Mouse (Mus musculus) gastrocnemius, adult 8-10 months (tissue): Measurements from ENCODE around the gene Sycp1. TPM values are rescaled to one million over a fixed set of nuclear protein-coding genes. Genes with fewer than 3 reads are reported as not detected.

Experiments
- total RNA-seq, 4 experiments: library from RNA; stranded (reverse); gene quantifications; 2 replicates each; pipeline ENCODE4 v1.2.4; 2022

Gene Sycp1
- total RNA-seq, 4 experiments from 2014 or later, result not detected

Other genes starting within 250 kb of the Sycp1 start
- gene Tspan2, start 201.6 kb downstream of the Sycp1 start, total RNA-seq, result 1 to 10 TPM; 3.0 to 4.0 (median 3.3) TPM
- gene Tshb, start 153.4 kb downstream of the Sycp1 start, total RNA-seq, result not detected
- gene Nr1h5, start 28.0 kb upstream of the Sycp1 start, total RNA-seq, result not detected
- gene Sike1, start 59.6 kb upstream of the Sycp1 start, total RNA-seq, result 10 to 100 TPM; 27.7 to 31.4 (median 29.6) TPM
- gene Csde1, start 84.3 kb upstream of the Sycp1 start, total RNA-seq, result 1,000 to 10,000 TPM; 1,070 to 1,406 (median 1,168) TPM
- gene Nras, start 122.2 kb upstream of the Sycp1 start, total RNA-seq, result 10 to 100 TPM; 46.3 to 56.6 (median 51.7) TPM
- gene Ampd1, start 137.9 kb upstream of the Sycp1 start, total RNA-seq, result 1,000 to 10,000 TPM; 1,212 to 1,718 (median 1,419) TPM
- gene Dennd2c, start 166.5 kb upstream of the Sycp1 start, total RNA-seq, result 1 to 10 TPM; 2.1 to 4.1 (median 3.0) TPM
- 10 to 100 TPM; 38.5 to 46.0 (median 40.4) TPM for gene Bcas2, start 235.6 kb upstream of the Sycp1 start, total RNA-seq